8 mouse cellular contexts compared by ENCODE assay signal in the genomic region with DNA sequence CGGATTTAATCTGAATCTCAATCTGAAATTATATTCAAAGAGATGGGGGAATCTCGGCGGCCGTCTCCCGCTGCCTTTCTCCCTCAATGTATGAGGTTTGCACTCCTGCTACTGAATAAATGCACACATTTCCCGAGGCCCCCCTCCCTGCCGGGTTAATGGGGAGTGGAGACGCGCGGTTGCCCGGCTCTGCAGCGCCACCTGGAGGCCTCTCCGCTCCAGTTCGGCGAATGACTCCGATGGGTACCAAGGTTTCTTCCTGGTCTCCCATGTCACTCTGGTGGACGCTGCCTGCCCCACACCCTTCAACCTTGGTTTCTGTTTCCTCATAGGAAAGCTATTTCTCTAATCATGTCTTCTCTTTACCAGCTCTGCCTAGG. TPM values are rescaled to one million over a fixed set of nuclear protein-coding genes. Genes with fewer than 3 reads are reported as not detected.
A peak's percentile ranks its signal among the peaks of the same experiment; 100 is the strongest.
DNase-seq lines count a peak whose midpoint lies in the region; ATAC-seq and TF ChIP-seq lines count a peak whose summit lies in the region.

No protein-coding gene starts in this region.

- TF ChIP-seq POLR2A in embryonic fibroblast, embryonic 13.5 days (IDR thresholded peaks at IDR 0.05; ENCODE audit: low read depth, low read length), result no peak
- TF ChIP-seq POLR2A in limb, embryonic 14.5 days (IDR thresholded peaks at IDR 0.05; ENCODE audit: borderline replicate concordance, extremely low read depth, insufficient read depth, insufficient read length), result no peak

- peak overlapping the region; percentile 100 for H3K4me2 ChIP-seq in kidney, embryonic 14.5 days (replicated peaks; ENCODE audit: low read depth, low read length)
- peak overlapping the region; percentile 93 for H3K4me2 ChIP-seq in limb, embryonic 14.5 days (replicated peaks; ENCODE audit: low read depth, low read length, severe bottlenecking)
- H3K4me2 ChIP-seq in midbrain, embryonic 16.5 days (ENCODE audit: low read length), result peak overlapping the region; percentile 82

- no peak overlapping the region for H3K9ac ChIP-seq in kidney, embryonic 14.5 days (ENCODE audit: low read depth, low read length)
- no peak overlapping the region for H3K9ac ChIP-seq in limb, embryonic 14.5 days (ENCODE audit: low read depth, low read length, severe bottlenecking)
- peak overlapping the region; percentile 91 for H3K9ac ChIP-seq in midbrain, embryonic 16.5 days (ENCODE audit: low read depth, low read length)

- peaks cover 89% of the 10 kb centered on the region for H3K27me3 ChIP-seq in heart, embryonic 10.5 days (ENCODE audit: insufficient read depth, poor library complexity, severe bottlenecking)
- peaks cover 46% of the 10 kb centered on the region for H3K27me3 ChIP-seq in kidney, embryonic 14.5 days (ENCODE audit: control insufficient read depth, insufficient read depth, low read length)
- H3K27me3 ChIP-seq in limb, embryonic 14.5 days (ENCODE audit: control insufficient read depth, insufficient read depth, low read length), result peaks cover 11% of the 10 kb centered on the region
- H3K27me3 ChIP-seq in midbrain, embryonic 16.5 days (ENCODE audit: control insufficient read depth, insufficient read depth, low read depth, low read length), result no peaks in the 10 kb centered on the region

- H3K4me1 ChIP-seq in embryonic fibroblast, embryonic 13.5 days (ENCODE audit: control insufficient read depth, insufficient read depth, low read length), result 0 out of 2 replicates have a peak, but pooled peaks cover 1% of the 10 kb centered on the region
- H3K4me1 ChIP-seq in heart, embryonic 10.5 days, result peaks cover 22% of the 10 kb centered on the region
- 0 out of 2 replicates have a peak, but pooled peaks cover 4% of the 10 kb centered on the region for H3K4me1 ChIP-seq in kidney, embryonic 14.5 days (ENCODE audit: control insufficient read depth, insufficient read depth, low read length)
- peaks cover 11% of the 10 kb centered on the region for H3K4me1 ChIP-seq in limb, embryonic 14.5 days (ENCODE audit: control insufficient read depth, insufficient read depth, low read length)
- peaks cover 44% of the 10 kb centered on the region for H3K4me1 ChIP-seq in midbrain, embryonic 16.5 days (ENCODE audit: control insufficient read depth, insufficient read depth, low read length)

- H3K4me3 ChIP-seq in embryonic fibroblast, embryonic 13.5 days (ENCODE audit: insufficient read depth, low read length), result peak overlapping the region; percentile 34; the same call in 1 of the 2 replicates
- peak overlapping the region; percentile 73 for H3K4me3 ChIP-seq in heart, embryonic 10.5 days
- peak overlapping the region; percentile 55; the same call in 1 of the 2 replicates for H3K4me3 ChIP-seq in kidney, embryonic 14.5 days (ENCODE audit: low read length)
- peak overlapping the region; percentile 46 for H3K4me3 ChIP-seq in limb, embryonic 14.5 days (replicated peaks; ENCODE audit: low read length)
- H3K4me3 ChIP-seq in midbrain, embryonic 16.5 days (ENCODE audit: low read depth, low read length), result peak overlapping the region; percentile 56

- peak; percentile 75 for TF ChIP-seq CTCF in embryonic fibroblast, embryonic 13.5 days (IDR thresholded peaks at IDR 0.05; ENCODE audit: borderline replicate concordance, insufficient read depth, low read length)

- no peaks in the 10 kb centered on the region for H3K36me3 ChIP-seq in heart, embryonic 10.5 days
- no peaks in the 10 kb centered on the region for H3K36me3 ChIP-seq in kidney, embryonic 14.5 days (ENCODE audit: control insufficient read depth, insufficient read depth, low read length)
- no peaks in the 10 kb centered on the region for H3K36me3 ChIP-seq in limb, embryonic 14.5 days (ENCODE audit: control insufficient read depth, insufficient read depth, low read length)
- H3K36me3 ChIP-seq in midbrain, embryonic 16.5 days (ENCODE audit: control insufficient read depth, insufficient read depth, low read length), result no peaks in the 10 kb centered on the region

- under 1% methylated on average over 17 of the region's 17 CpGs for WGBS in heart, embryonic 10.5 days
- under 1% methylated on average over 17 of the region's 17 CpGs for WGBS in kidney, embryonic 14.5 days
- 0% methylated on average over 17 of the region's 17 CpGs for WGBS in limb, embryonic 14.5 days
- 0% methylated on average over 17 of the region's 17 CpGs for WGBS in midbrain, embryonic 16.5 days

- DNase-seq in CD4-positive, CD25-positive, alpha-beta regulatory T cell, adult 2 months (ENCODE audit: low read depth, low spot score), result peak; percentile 27
- peak; percentile 91 for DNase-seq in heart, embryonic 10.5 days (ENCODE audit: low spot score)
- DNase-seq in limb, embryonic 14.5 days (ENCODE audit: low spot score), result peak; percentile 82
- DNase-seq in spleen, postnatal 4 days (ENCODE audit: low spot score in 2 of 2), result peak; percentile 65 to 89

- no peaks in the 10 kb centered on the region for H3K9me3 ChIP-seq in heart, embryonic 10.5 days
- no peaks in the 10 kb centered on the region for H3K9me3 ChIP-seq in kidney, embryonic 14.5 days (ENCODE audit: control insufficient read depth, low read length)
- no peaks in the 10 kb centered on the region for H3K9me3 ChIP-seq in limb, embryonic 14.5 days (ENCODE audit: control insufficient read depth, low read length)
- no peaks in the 10 kb centered on the region for H3K9me3 ChIP-seq in midbrain, embryonic 16.5 days (replicated peaks; ENCODE audit: control insufficient read depth, low read length, poor library complexity, severe bottlenecking)

- no peak for ATAC-seq in CD4-positive, CD25-positive, alpha-beta regulatory T cell, adult 4 months
- ATAC-seq in kidney, embryonic 14.5 days (ENCODE audit: low FRiP score, low TSS enrichment), result peak; percentile 51
- peak; percentile 64; the same call in 1 of the 2 replicates for ATAC-seq in limb, embryonic 14.5 days (ENCODE audit: low FRiP score, low read depth)
- ATAC-seq in midbrain, embryonic 16.5 days, result peak; percentile 59

- H3K27ac ChIP-seq in embryonic fibroblast, embryonic 13.5 days (ENCODE audit: insufficient read depth, low read length), result no peak overlapping the region
- no peak overlapping the region for H3K27ac ChIP-seq in heart, embryonic 10.5 days
- H3K27ac ChIP-seq in kidney, embryonic 14.5 days (ENCODE audit: low read depth, low read length), result no peak overlapping the region
- no peak overlapping the region for H3K27ac ChIP-seq in limb, embryonic 14.5 days (replicated peaks; ENCODE audit: low read depth, low read length)
- H3K27ac ChIP-seq in midbrain, embryonic 16.5 days (ENCODE audit: low read length), result peak overlapping the region; percentile 92

RNA-seq across cellular contexts. Expression of a gene that starts 4.6 kb away (rescaled TPM):
- polyA plus RNA-seq in CD4-positive, CD25-positive, alpha-beta regulatory T cell, adult 4 months (2017; shearing (Covaris generic)), result not detected
- polyA plus RNA-seq in embryonic fibroblast, embryonic 13.5 days (2011; ENCODE audit: insufficient read length, low read depth, missing spikeins), result 2.4 and 5.3 TPM in 2 replicates
- 1.3 and 7.3 TPM in 2 replicates for polyA plus RNA-seq in heart, embryonic 10.5 days (2016; fragmentation: Nextera tagmentation; extraction: Ambion mirVana)
- polyA plus RNA-seq in kidney, embryonic 14.5 days (2014; fragmentation: Nextera tagmentation; extraction: Ambion mirVana), result 7.2 and 7.9 TPM in 2 replicates
- polyA plus RNA-seq in limb, embryonic 14.5 days (2012; rRNA removed), result 38.0 and 41.4 TPM in 2 replicates
- 44.8 and 47.8 TPM in 2 replicates for polyA plus RNA-seq in limb, embryonic 14.5 days (2014; fragmentation: Nextera tagmentation; extraction: Ambion mirVana)
- 101 and 126 TPM in 2 replicates for polyA plus RNA-seq in midbrain, embryonic 16.5 days (2015; fragmentation: Nextera tagmentation; extraction: Ambion mirVana)

Comparison
In these comparisons a context has a peak if more than half of its experiments do, and no peak if none do; other contexts are left out.
1. DNase-seq: peak in every context shown above with its lines; median percentile 91 in heart, embryonic 10.5 days; 82 in limb, embryonic 14.5 days; 77 in spleen, postnatal 4 days; 27 in CD4-positive, CD25-positive, alpha-beta regulatory T cell, adult 2 months.